Mouse (Mus musculus): ENCODE data around the gene Mtss1l. TPM values are rescaled to one million over a fixed set of nuclear protein-coding genes. Genes with fewer than 3 reads are reported as not detected.
A peak's percentile ranks its signal among the peaks of the same experiment; 100 is the strongest.

Mtss1l gene
- 11.2 and 11.4 TPM in 2 replicates for polyA plus RNA-seq (2014; fragmentation: Nextera tagmentation; extraction: Ambion mirVana)

DNA sequence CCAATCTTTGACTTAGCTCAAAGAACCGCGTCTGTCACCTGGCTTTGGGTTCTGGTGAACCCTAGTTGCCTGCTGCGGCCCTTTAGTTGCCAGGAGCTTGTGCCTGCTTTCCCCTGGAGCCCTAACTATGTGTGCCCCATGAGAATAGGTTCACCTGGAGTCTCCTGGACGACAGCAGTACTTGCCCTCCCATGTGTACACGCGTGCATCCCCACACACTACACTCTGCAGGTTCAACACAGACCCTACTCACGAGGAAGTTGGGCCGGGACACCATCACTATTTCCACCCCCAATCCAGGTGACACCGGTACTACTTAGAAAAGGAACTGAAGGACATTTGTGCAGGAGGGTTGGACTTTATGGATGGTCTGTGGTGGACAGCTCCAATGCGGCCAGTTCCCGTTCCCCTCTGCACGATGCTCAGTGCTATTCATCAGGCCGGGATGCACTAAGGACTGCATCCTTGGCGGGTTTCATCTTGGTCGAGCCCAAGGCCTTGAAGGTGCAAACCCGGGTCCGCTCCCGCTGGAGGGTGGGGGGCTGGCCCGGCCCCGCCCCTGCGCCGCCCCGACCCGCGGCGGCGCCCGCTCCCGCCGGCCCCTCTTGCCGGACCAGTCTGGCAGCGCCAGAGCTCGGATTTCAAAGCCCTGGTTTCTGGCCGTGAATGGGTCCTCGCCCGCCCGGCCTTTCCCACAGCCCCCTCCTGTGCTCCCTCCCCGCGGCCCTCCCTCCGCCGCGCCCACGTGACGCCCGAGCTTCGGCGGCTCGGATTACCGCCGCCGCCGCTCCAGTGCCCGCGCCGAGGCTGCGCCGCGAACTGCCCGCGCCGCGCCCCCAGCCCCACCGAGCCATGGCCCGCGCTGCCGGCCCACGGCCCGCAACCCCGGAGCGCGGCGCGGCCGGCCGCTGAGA is at the start of gene Mtss1l:
TSS of gene Mtss1l (plus strand) at position 792 of the 914 bp plus-strand sequence.
- ATAC-seq (ENCODE audit: low FRiP score, low TSS enrichment) = peak; percentile 89
- Histone ChIP-seq H3K36me3 (ENCODE audit: control insufficient read depth, insufficient read depth, low read length) (no peaks in the 10 kb centered on the region; the same call in 1 of the 2 replicates), H3K27ac (ENCODE audit: low read depth, low read length) (peak within 1 kb of the TSS; percentile 69; the same call in 1 of the 2 replicates), H3K4me2 (replicated peaks; ENCODE audit: low read depth, low read length) (peak within 1 kb of the TSS; percentile 89), H3K4me3 (ENCODE audit: low read length) (peak within 1 kb of the TSS; percentile 72), H3K9me3 (ENCODE audit: control insufficient read depth, low read length) (no peaks in the 10 kb centered on the region), H3K4me1 (ENCODE audit: control insufficient read depth, insufficient read depth, low read length) (peaks cover 83% of the 10 kb centered on the region), H3K9ac (ENCODE audit: low read depth, low read length) (peak within 1 kb of the TSS; percentile 97), H3K27me3 (ENCODE audit: control insufficient read depth, insufficient read depth, low read length) (no peaks in the 10 kb centered on the region)
- WGBS = 4% methylated on average over 63 of the region's 75 CpGs

DNA sequence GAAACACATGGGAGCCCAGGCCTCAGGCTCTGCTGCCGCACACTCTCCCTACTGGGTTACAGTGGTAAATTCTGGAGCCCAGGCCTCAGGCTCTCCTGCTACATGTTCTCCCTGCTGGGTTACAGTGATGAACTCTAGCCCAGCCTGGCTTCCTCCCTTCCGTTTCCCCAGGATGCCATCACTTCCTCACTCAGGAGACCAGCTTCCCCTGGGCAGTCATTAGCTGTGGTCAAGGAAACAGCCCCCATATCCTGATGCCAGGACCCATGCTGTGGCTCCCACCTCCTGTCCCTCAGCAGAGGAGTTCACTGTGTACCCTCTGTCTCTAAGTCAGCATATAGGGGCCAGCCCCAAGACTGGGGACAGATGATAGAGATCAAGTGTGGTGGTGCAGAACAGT is 49.1 kb upstream of the Mtss1l start:
- ATAC-seq (ENCODE audit: low FRiP score, low TSS enrichment) = no peak
- no peak overlapping the region for H3K9ac ChIP-seq (ENCODE audit: low read depth, low read length)
- peaks cover 13% of the 10 kb centered on the region; the same call in 1 of the 2 replicates for H3K36me3 ChIP-seq (ENCODE audit: control insufficient read depth, insufficient read depth, low read length)
- no peaks in the 10 kb centered on the region for H3K9me3 ChIP-seq (ENCODE audit: control insufficient read depth, low read length)
- no peaks in the 10 kb centered on the region for H3K27me3 ChIP-seq (ENCODE audit: control insufficient read depth, insufficient read depth, low read length)
- peak overlapping the region; percentile 64; the same call in 1 of the 2 replicates for H3K27ac ChIP-seq (ENCODE audit: low read depth, low read length)
- no peaks in the 10 kb centered on the region for H3K4me1 ChIP-seq (ENCODE audit: control insufficient read depth, insufficient read depth, low read length)
- no peak overlapping the region for H3K4me2 ChIP-seq (replicated peaks; ENCODE audit: low read depth, low read length)
- WGBS = 84% methylated on average over 2 of the region's 2 CpGs
- H3K4me3 ChIP-seq (ENCODE audit: low read length) = no peak overlapping the region

DNA sequence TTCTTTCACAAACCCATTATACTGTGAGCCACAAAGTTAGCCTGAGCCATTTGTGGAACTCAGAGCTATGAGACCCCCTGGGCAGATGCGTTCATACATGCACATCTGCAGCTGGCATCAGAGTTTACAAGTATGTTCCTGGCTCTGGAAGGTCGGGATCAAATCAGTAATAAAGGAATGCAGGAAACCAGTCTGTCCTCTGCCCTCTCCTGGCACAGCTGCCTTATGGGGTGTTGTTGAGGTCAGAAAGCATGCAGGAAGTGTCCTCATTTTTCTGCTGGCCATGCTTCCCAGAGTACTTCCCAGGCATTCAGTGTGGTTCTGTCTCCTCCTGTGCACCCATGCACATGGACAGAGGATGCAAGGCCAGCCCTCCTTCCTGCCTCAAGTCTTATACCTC is 48.1 kb upstream of the Mtss1l start:
- H3K36me3 ChIP-seq (ENCODE audit: control insufficient read depth, insufficient read depth, low read length) = peaks cover 14% of the 10 kb centered on the region; the same call in 1 of the 2 replicates
- WGBS = 84% methylated on average over 2 of the region's 2 CpGs
- H3K9me3 ChIP-seq (ENCODE audit: control insufficient read depth, low read length) = no peaks in the 10 kb centered on the region
- no peak overlapping the region for H3K27ac ChIP-seq (ENCODE audit: low read depth, low read length)
- no peak overlapping the region for H3K4me2 ChIP-seq (replicated peaks; ENCODE audit: low read depth, low read length)
- no peaks in the 10 kb centered on the region for H3K4me1 ChIP-seq (ENCODE audit: control insufficient read depth, insufficient read depth, low read length)
- H3K4me3 ChIP-seq (ENCODE audit: low read length) = no peak overlapping the region
- no peak for ATAC-seq (ENCODE audit: low FRiP score, low TSS enrichment)
- no peak overlapping the region for H3K9ac ChIP-seq (ENCODE audit: low read depth, low read length)
- no peaks in the 10 kb centered on the region for H3K27me3 ChIP-seq (ENCODE audit: control insufficient read depth, insufficient read depth, low read length)

DNA sequence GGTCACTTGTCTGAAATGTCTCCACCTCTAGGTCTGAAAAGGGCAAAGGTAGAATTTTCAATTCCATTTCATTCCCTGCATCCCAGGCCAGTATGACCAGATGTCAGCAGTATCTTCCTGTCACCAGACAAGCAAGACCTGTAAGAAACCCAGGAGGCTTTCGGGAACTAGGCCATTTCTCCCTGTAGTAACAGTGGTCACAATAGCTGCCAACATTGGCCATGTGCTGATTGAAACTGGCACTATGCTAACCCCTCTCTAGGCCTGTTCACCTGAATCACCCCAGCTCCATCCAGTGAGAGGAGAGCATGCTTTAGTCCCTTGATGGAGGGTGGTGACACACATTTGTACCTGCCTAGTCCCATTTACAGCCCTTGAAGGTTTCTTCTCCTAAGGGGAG is 46.7 kb upstream of the Mtss1l start:
- Histone ChIP-seq H3K9me3 (ENCODE audit: control insufficient read depth, low read length) (no peaks in the 10 kb centered on the region), H3K36me3 (ENCODE audit: control insufficient read depth, insufficient read depth, low read length) (peaks cover 18% of the 10 kb centered on the region; the same call in 1 of the 2 replicates), H3K4me2 (replicated peaks; ENCODE audit: low read depth, low read length) (no peak overlapping the region), H3K27ac (ENCODE audit: low read depth, low read length) (no peak overlapping the region), H3K9ac (ENCODE audit: low read depth, low read length) (no peak overlapping the region), H3K4me3 (ENCODE audit: low read length) (no peak overlapping the region), H3K4me1 (ENCODE audit: control insufficient read depth, insufficient read depth, low read length) (no peaks in the 10 kb centered on the region), H3K27me3 (ENCODE audit: control insufficient read depth, insufficient read depth, low read length) (no peaks in the 10 kb centered on the region)
- 100% methylated on average over 1 of the region's 1 CpGs for WGBS
- ATAC-seq (ENCODE audit: low FRiP score, low TSS enrichment) = no peak

DNA sequence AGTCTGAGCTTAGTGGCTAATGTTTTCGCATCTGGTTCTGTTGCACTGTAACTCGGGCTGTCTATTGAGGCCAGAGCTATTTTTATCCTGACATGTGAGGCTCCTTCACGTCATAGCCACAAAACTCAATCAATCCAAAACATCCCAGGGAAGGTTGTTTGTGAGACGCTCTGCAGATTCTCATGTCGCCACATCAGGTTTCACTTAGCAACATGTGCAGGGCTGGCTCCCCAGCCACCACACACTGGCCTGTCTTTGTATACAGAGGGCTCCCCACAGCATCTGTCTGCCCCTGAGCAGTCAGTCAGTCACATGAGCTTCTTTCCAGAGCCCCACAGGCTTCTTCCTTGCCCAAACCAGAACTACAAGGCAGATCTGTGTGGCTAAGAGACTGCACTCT is 44.6 kb upstream of the Mtss1l start:
- H3K4me3 ChIP-seq (ENCODE audit: low read length) = no peak overlapping the region
- no peak overlapping the region for H3K9ac ChIP-seq (ENCODE audit: low read depth, low read length)
- no peaks in the 10 kb centered on the region for H3K9me3 ChIP-seq (ENCODE audit: control insufficient read depth, low read length)
- 87% methylated on average over 5 of the region's 5 CpGs for WGBS
- H3K4me2 ChIP-seq (replicated peaks; ENCODE audit: low read depth, low read length) = no peak overlapping the region
- H3K36me3 ChIP-seq (ENCODE audit: control insufficient read depth, insufficient read depth, low read length) = peaks cover 15% of the 10 kb centered on the region; the same call in 1 of the 2 replicates
- no peak for ATAC-seq (ENCODE audit: low FRiP score, low TSS enrichment)
- H3K4me1 ChIP-seq (ENCODE audit: control insufficient read depth, insufficient read depth, low read length) = no peaks in the 10 kb centered on the region
- H3K27me3 ChIP-seq (ENCODE audit: control insufficient read depth, insufficient read depth, low read length) = no peaks in the 10 kb centered on the region
- H3K27ac ChIP-seq (ENCODE audit: low read depth, low read length) = no peak overlapping the region

DNA sequence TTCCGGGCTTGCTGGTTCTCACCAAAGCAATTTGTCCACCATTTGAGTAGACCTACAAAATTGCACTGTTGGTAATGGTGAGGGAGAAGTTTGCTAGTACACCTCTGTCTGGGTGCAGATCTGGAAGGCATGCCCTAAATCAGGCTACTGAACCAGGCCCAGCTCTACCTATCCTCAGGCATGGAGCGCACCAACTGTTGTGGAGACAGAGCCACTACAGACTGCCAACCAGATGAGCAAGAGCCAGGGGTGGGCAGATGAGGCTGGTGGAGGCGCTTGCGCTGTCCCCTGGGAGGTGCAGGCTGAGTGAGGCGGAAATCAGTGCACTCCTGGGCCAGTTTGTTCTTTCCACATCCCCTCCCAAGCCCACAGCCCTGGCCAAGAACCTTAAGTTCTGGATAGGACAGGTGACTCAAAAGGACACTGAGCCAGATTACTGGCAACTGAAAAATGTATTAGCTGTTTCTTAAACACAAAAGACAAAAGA is 44.1 kb upstream of the Mtss1l start:
- no peak overlapping the region for H3K9ac ChIP-seq (ENCODE audit: low read depth, low read length)
- peaks cover 15% of the 10 kb centered on the region; the same call in 1 of the 2 replicates for H3K36me3 ChIP-seq (ENCODE audit: control insufficient read depth, insufficient read depth, low read length)
- no peaks in the 10 kb centered on the region for H3K27me3 ChIP-seq (ENCODE audit: control insufficient read depth, insufficient read depth, low read length)
- no peak for ATAC-seq (ENCODE audit: low FRiP score, low TSS enrichment)
- no peak overlapping the region for H3K4me3 ChIP-seq (ENCODE audit: low read length)
- 90% methylated on average over 5 of the region's 5 CpGs for WGBS
- no peak overlapping the region for H3K4me2 ChIP-seq (replicated peaks; ENCODE audit: low read depth, low read length)
- no peaks in the 10 kb centered on the region for H3K4me1 ChIP-seq (ENCODE audit: control insufficient read depth, insufficient read depth, low read length)
- no peak overlapping the region for H3K27ac ChIP-seq (ENCODE audit: low read depth, low read length)
- no peaks in the 10 kb centered on the region for H3K9me3 ChIP-seq (ENCODE audit: control insufficient read depth, low read length)

DNA sequence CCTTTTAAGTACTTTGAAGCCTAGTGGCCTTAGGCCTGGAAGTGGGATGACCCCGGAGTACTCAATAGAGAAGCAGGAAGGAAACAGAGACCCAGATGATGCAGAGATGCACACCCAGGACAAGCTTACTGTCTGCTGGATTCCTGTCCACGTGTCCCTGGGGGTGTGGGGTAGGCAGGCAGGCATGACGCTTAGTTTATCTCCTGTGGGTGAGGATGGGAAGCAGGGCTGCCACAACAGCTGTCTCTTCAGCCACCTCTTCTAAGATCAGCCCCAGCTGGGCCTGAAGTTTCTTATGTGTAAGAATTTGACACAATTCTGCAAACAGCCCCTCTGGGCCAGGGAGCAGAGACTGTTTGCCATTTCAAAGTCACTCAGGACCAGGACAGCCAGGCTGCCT is 42.3 kb upstream of the Mtss1l start:
- no peaks in the 10 kb centered on the region for H3K9me3 ChIP-seq (ENCODE audit: control insufficient read depth, low read length)
- H3K4me2 ChIP-seq (replicated peaks; ENCODE audit: low read depth, low read length) = no peak overlapping the region
- H3K4me1 ChIP-seq (ENCODE audit: control insufficient read depth, insufficient read depth, low read length) = no peaks in the 10 kb centered on the region
- no peak for ATAC-seq (ENCODE audit: low FRiP score, low TSS enrichment)
- no peak overlapping the region for H3K4me3 ChIP-seq (ENCODE audit: low read length)
- H3K27ac ChIP-seq (ENCODE audit: low read depth, low read length) = no peak overlapping the region
- H3K9ac ChIP-seq (ENCODE audit: low read depth, low read length) = no peak overlapping the region
- H3K27me3 ChIP-seq (ENCODE audit: control insufficient read depth, insufficient read depth, low read length) = no peaks in the 10 kb centered on the region
- peaks cover 25% of the 10 kb centered on the region for H3K36me3 ChIP-seq (ENCODE audit: control insufficient read depth, insufficient read depth, low read length)
- 28% methylated on average over 3 of the region's 3 CpGs for WGBS

DNA sequence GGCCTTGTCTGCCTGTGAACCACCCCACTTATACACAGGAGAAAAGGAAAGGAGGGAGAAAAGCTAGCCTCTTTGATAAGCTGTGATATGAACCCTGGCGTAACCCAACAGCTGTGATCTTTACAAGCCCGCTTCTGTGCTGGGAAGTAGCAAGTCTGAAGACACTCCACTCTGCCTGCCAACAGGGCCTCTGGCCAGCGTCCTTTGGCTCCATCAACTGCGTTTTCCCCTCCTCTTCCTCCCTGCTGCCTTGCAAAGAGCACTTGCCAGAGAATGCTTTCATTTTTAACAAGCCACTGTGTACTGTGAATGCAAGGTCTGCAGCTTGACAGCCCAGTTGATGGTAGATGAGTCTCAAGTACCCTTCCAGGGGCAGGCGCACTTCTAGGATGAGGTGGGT is 33.5 kb upstream of the Mtss1l start:
- H3K4me1 ChIP-seq (ENCODE audit: control insufficient read depth, insufficient read depth, low read length) = no peaks in the 10 kb centered on the region
- H3K36me3 ChIP-seq (ENCODE audit: control insufficient read depth, insufficient read depth, low read length) = peaks cover 24% of the 10 kb centered on the region
- no peak overlapping the region for H3K4me2 ChIP-seq (replicated peaks; ENCODE audit: low read depth, low read length)
- H3K9ac ChIP-seq (ENCODE audit: low read depth, low read length) = no peak overlapping the region
- H3K27ac ChIP-seq (ENCODE audit: low read depth, low read length) = no peak overlapping the region
- H3K27me3 ChIP-seq (ENCODE audit: control insufficient read depth, insufficient read depth, low read length) = no peaks in the 10 kb centered on the region
- H3K4me3 ChIP-seq (ENCODE audit: low read length) = no peak overlapping the region
- H3K9me3 ChIP-seq (ENCODE audit: control insufficient read depth, low read length) = no peaks in the 10 kb centered on the region
- no peak for ATAC-seq (ENCODE audit: low FRiP score, low TSS enrichment)
- 86% methylated on average over 5 of the region's 5 CpGs for WGBS

DNA sequence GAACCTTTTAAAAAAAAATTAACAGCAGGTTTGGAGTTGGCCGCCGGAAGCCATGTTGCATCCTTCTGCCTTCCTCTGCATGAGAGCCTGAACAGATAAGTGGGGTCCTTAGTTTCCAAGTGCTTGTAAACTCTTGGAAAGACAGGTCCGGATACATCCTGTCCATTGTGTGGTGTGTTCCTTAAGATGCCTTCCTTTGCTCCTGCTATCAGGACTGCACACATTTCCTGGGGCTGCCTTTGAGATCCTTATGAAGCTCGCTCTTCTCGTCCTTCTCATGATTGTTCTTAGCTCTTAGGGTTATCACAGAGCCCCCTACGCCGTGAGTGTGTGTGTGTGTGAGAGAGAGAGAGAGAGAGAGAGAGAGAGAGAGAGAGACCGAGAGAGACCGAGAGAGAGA is 31.3 kb upstream of the Mtss1l start:
- H3K4me1 ChIP-seq (ENCODE audit: control insufficient read depth, insufficient read depth, low read length) = no peaks in the 10 kb centered on the region
- H3K36me3 ChIP-seq (ENCODE audit: control insufficient read depth, insufficient read depth, low read length) = peaks cover 3% of the 10 kb centered on the region; the same call in 1 of the 2 replicates
- ATAC-seq (ENCODE audit: low FRiP score, low TSS enrichment) = no peak
- no peak overlapping the region for H3K9ac ChIP-seq (ENCODE audit: low read depth, low read length)
- no peak overlapping the region for H3K4me2 ChIP-seq (replicated peaks; ENCODE audit: low read depth, low read length)
- WGBS = 84% methylated on average over 9 of the region's 9 CpGs
- no peaks in the 10 kb centered on the region for H3K9me3 ChIP-seq (ENCODE audit: control insufficient read depth, low read length)
- peak overlapping the region; percentile 37; the same call in 1 of the 2 replicates for H3K27ac ChIP-seq (ENCODE audit: low read depth, low read length)
- H3K27me3 ChIP-seq (ENCODE audit: control insufficient read depth, insufficient read depth, low read length) = no peaks in the 10 kb centered on the region
- no peak overlapping the region for H3K4me3 ChIP-seq (ENCODE audit: low read length)

Measured in kidney, embryonic 14.5 days (tissue).